Mouse (Mus musculus) midbrain, embryonic 10.5 days (tissue): ENCODE measurements at regions not wholly inside any gene's neighbourhood (a gene's known extent, or its start where the extent isn't known, plus 50 kb on each side); places are given as distances from the start of the nearest gene placed in this dataset.

ENCODE experiments used
- DNase-seq: peaks from one replicate; pipeline ENCODE4 v3.0.0-alpha.2; 2017; ENCODE audit warnings: low spot score
- H3K27ac ChIP-seq: fragments of 300-500 bp; sonication (generic); replicated peaks from 2 replicates; pipeline ENCODE4 v1.5.1; 2016; ENCODE audit warnings: mild to moderate bottlenecking
- H3K27me3 ChIP-seq: fragments of 300-500 bp; sonication (generic); 2 replicates; pipeline ENCODE4 v1.6.1; 2016; ENCODE audit warnings: low read depth, mild to moderate bottlenecking; ENCODE audit not compliant: poor library complexity, severe bottlenecking
- H3K36me3 ChIP-seq: fragments of 300-500 bp; sonication (generic); 2 replicates; pipeline ENCODE4 v1.6.1; 2016; ENCODE audit warnings: mild to moderate bottlenecking, moderate library complexity
- H3K4me1 ChIP-seq: fragments of 300-500 bp; sonication (generic); 2 replicates; pipeline ENCODE4 v1.6.1; 2016
- H3K4me3 ChIP-seq: fragments of 300-500 bp; sonication (generic); 2 replicates; pipeline ENCODE4 v1.5.1; 2016; ENCODE audit warnings: mild to moderate bottlenecking, moderate library complexity
- H3K9me3 ChIP-seq: fragments of 300-500 bp; sonication (generic); replicated peaks from 2 replicates; pipeline ENCODE4 v1.6.1; 2016; ENCODE audit warnings: mild to moderate bottlenecking
- WGBS: fragments of 180-500 bp; shearing (Covaris S2); methylation state at CpG from one replicate; pipeline ENCODE4 v1.1.7; 2016; 5-methylcytosine and 5-hydroxymethylcytosine counted together

DNA sequence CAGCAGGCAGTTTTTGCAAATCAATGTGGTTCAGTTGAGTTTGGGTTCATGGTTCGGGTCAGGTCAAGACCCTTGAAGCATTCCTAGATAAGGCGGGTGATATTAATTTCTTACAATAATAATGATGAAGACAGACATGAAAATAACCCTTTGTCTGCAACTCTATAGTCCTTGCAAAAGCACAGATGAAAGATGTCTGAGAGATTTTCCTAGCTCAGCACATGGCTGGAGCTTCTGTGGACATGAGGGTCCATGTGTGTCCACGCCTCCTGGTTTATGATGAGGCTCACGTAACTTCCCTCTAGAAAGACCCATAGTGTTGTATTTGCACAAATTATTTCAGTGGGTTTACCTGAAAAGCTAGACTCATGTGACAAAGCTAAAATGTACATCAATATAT is 168.8 kb downstream of the Sox11 start:
- no peak overlapping the region for H3K27ac ChIP-seq
- 86% methylated on average over 4 of the region's 4 CpGs for WGBS
- H3K27me3 ChIP-seq, result no peaks in the 10 kb centered on the region
- no peak for DNase-seq
- H3K4me1 ChIP-seq, result 0 out of 2 replicates have a peak, but pooled peaks cover 3% of the 10 kb centered on the region
- H3K4me3 ChIP-seq, result no peak overlapping the region
- 0 out of 2 replicates have a peak, but pooled peaks cover 3% of the 10 kb centered on the region for H3K9me3 ChIP-seq
- no peaks in the 10 kb centered on the region for H3K36me3 ChIP-seq

DNA sequence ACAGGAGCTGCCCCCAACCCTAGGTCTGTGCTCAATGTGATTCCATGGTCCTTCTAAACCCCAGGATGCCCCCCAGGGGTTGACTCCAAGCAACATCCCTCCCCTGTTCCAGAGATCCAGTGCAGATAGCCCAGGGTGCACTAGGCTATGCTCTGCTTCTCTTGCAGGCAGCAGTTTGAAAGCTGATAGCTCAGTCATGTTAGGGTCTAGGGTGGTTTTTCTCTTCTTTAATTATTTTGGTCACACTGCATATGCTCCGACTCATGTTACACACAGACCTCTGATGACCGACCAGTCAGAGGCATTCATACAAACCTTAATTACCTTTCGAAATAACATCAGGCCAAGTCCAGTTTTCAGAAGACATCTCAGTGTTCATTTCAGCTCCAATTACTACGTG is 169.2 kb downstream of the Sox11 start:
- H3K36me3 ChIP-seq, result no peaks in the 10 kb centered on the region
- DNase-seq, result no peak
- no peaks in the 10 kb centered on the region for H3K27me3 ChIP-seq
- WGBS, result 86% methylated on average over 4 of the region's 4 CpGs
- 0 out of 2 replicates have a peak, but pooled peaks cover 3% of the 10 kb centered on the region for H3K4me1 ChIP-seq
- 0 out of 2 replicates have a peak, but pooled peaks cover 3% of the 10 kb centered on the region for H3K9me3 ChIP-seq
- H3K27ac ChIP-seq, result no peak overlapping the region
- no peak overlapping the region for H3K4me3 ChIP-seq

GRCm38 (mm10) chr12:27171595-27171994 is 170.8 kb downstream of the Sox11 start:
- Histone ChIP-seq H3K27ac (no peak overlapping the region), H3K9me3 (no peaks in the 10 kb centered on the region), H3K4me3 (no peak overlapping the region), H3K27me3 (no peaks in the 10 kb centered on the region), H3K36me3 (no peaks in the 10 kb centered on the region), H3K4me1 (0 out of 2 replicates have a peak, but pooled peaks cover 3% of the 10 kb centered on the region)
- DNase-seq, result no peak

DNA sequence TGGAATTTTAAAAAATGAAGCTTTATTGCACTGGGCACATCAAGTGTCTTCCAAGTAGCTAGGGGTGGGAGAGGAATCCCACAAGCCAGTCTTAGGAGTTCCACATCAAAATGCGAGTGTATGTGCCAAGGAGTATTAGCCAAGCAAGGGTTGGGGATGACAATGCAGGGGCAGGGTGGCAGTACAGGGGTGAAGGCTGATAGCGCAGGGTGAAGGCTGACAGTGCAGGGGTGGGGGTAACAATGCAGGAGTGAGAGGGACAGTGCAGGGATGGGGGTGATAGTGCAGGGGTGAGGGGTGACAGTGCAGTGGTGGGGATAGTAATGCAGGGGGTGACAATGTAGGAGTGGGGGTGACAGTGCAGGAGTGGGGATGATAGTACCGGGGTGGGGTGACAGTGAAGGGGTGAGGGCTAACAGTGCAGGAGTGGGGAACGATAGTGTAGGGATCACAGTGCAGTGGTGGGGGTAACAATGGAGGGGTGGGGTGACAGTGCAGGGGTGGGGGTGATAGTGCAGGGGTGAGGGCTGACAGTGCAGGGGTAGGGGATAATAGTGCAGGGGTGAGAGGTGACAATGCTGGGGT is 177.4 kb downstream of the Sox11 start:
- Histone ChIP-seq H3K36me3 (no peaks in the 10 kb centered on the region), H3K4me1 (peaks cover 4% of the 10 kb centered on the region), H3K27ac (peak overlapping the region; percentile 59), H3K4me3 (no peak overlapping the region), H3K27me3 (no peaks in the 10 kb centered on the region), H3K9me3 (0 out of 2 replicates have a peak, but pooled peaks cover 3% of the 10 kb centered on the region)
- DNase-seq, result no peak
- 92% methylated on average over 4 of the region's 4 CpGs for WGBS

DNA sequence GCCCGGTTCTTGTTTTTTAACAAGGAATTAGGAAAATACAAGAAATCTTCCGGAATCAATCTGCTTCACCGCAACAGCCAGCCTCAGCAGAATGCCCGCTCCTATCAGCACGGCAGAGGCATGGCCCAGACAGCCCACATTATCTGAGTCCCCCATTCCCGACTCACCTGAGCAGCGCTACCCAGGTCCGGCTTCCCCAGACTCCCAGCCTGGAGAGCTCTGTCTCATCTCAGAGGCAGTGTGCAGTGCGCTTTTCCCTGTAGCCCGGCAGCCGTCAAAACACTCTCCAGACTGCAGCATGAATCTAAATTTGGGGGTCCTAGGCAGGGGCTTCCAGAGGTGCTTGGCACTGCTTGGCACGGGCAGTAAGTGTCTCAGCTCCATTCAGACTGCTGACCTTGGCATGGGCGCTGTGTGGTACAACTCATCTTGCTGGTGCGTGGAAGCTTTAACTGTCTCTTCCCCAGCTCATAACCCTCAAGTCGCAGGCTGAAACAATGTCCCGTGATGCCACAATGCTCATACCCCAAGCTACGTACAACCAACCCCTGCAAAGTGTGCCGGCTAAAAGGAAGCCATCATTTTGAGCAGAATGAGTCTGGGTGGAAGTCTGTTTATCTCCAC is 182.2 kb downstream of the Sox11 start:
- DNase-seq, result no peak
- peak overlapping the region; percentile 73 for H3K27ac ChIP-seq
- 80% methylated on average over 18 of the region's 18 CpGs for WGBS
- no peak overlapping the region for H3K4me3 ChIP-seq
- H3K36me3 ChIP-seq, result no peaks in the 10 kb centered on the region
- H3K4me1 ChIP-seq, result peaks cover 35% of the 10 kb centered on the region
- H3K9me3 ChIP-seq, result 0 out of 2 replicates have a peak, but pooled peaks cover 3% of the 10 kb centered on the region
- no peaks in the 10 kb centered on the region for H3K27me3 ChIP-seq

DNA sequence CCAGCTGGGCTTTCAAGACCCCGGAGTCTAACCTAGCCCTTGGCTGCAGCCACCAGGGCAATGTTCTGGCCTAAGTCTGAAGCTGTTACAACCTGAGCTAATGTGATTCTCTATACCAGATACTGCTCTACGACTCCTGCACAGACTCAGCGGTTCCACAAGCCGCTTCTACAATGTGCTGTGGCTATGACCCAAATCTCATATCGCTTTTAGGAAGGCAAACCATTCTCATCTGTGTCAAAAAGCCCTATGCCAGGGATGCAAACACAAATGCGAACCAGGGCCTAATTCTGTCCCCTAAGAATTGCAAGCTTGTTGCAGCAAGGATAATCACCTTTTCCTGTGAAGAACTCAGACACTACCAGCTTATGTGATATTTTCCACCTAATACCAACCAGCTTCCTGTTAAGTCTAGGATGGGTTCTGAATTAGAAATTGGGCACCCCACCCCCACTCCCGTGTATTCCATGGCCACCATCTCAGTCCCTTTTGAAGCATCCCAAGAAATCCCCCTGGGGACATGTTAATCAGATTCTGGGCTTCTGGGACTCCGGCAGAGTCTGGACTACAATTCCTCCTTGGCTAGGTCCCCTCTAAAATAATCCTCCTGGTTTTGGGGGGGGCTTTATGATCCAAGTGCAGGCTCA is 182.8 kb downstream of the Sox11 start:
- Histone ChIP-seq H3K27me3 (no peaks in the 10 kb centered on the region), H3K9me3 (0 out of 2 replicates have a peak, but pooled peaks cover 3% of the 10 kb centered on the region), H3K4me3 (no peak overlapping the region), H3K4me1 (peaks cover 41% of the 10 kb centered on the region), H3K27ac (peak overlapping the region; percentile 73), H3K36me3 (no peaks in the 10 kb centered on the region)
- 77% methylated on average over 8 of the region's 8 CpGs for WGBS
- DNase-seq, result no peak

- Histone ChIP-seq H3K27me3 (no peaks in the 10 kb centered on the region), H3K36me3 (no peaks in the 10 kb centered on the region), H3K4me1 (peaks cover 71% of the 10 kb centered on the region), H3K4me3 (peak overlapping the region; percentile 32), H3K9me3 (no peaks in the 10 kb centered on the region), H3K27ac (peak overlapping the region; percentile 92)
- 4% methylated on average over 13 of the region's 13 CpGs for WGBS
- peak; percentile 85 for DNase-seq
Measured at GRCm38 (mm10) chr12:27150871-27151853, 191.2 kb downstream of the Sox11 start.

DNA sequence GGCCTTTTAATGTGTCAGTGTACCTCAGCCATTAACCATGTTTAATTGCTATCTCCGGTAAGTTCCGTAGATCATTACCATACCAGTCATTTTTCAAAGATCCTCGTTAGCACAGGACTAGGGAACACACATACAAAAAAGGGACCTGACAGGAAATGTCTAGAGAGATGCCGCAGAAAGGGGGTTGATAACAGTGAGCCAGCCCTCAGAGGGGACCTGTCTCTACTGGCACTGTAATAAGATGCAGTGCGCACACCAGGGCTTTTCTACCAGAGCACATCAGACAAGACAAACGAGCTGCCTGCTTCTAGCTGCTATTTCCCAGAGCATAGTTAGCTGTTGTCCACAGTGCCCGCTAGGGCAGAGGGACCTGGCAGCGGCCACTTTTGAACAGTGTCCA is 199.1 kb downstream of the Sox11 start:
- no peak for DNase-seq
- Histone ChIP-seq H3K4me1 (peaks cover 39% of the 10 kb centered on the region), H3K36me3 (no peaks in the 10 kb centered on the region), H3K4me3 (no peak overlapping the region), H3K27ac (peak overlapping the region; percentile 69), H3K27me3 (no peaks in the 10 kb centered on the region), H3K9me3 (no peaks in the 10 kb centered on the region)
- 86% methylated on average over 8 of the region's 8 CpGs for WGBS

- peaks cover 66% of the 10 kb centered on the region for H3K4me1 ChIP-seq
- H3K27ac ChIP-seq, result peak overlapping the region; percentile 95
- DNase-seq, result peak; percentile 81
- no peaks in the 10 kb centered on the region for H3K27me3 ChIP-seq
- H3K36me3 ChIP-seq, result no peaks in the 10 kb centered on the region
- H3K9me3 ChIP-seq, result no peaks in the 10 kb centered on the region
- peak overlapping the region; percentile 42 for H3K4me3 ChIP-seq
- WGBS, result 6% methylated on average over 5 of the region's 5 CpGs
Measured at GRCm38 (mm10) chr12:27140335-27140702, 202.1 kb downstream of the Sox11 start.

GRCm38 (mm10) chr12:27139683-27140334 is 202.6 kb downstream of the Sox11 start:
- Histone ChIP-seq H3K36me3 (no peaks in the 10 kb centered on the region), H3K27ac (peak overlapping the region; percentile 95), H3K4me1 (peaks cover 69% of the 10 kb centered on the region), H3K9me3 (no peaks in the 10 kb centered on the region), H3K4me3 (peak overlapping the region; percentile 42), H3K27me3 (no peaks in the 10 kb centered on the region)
- WGBS, result 19% methylated on average over 12 of the region's 13 CpGs
- peak; percentile 72 for DNase-seq

- H3K4me1 ChIP-seq, result peaks cover 69% of the 10 kb centered on the region
- H3K27me3 ChIP-seq, result no peaks in the 10 kb centered on the region
- H3K4me3 ChIP-seq, result peak overlapping the region; percentile 42
- peak overlapping the region; percentile 95 for H3K27ac ChIP-seq
- no peaks in the 10 kb centered on the region for H3K9me3 ChIP-seq
- WGBS, result 74% methylated on average over 13 of the region's 13 CpGs
- peak; percentile 56 for DNase-seq
- no peaks in the 10 kb centered on the region for H3K36me3 ChIP-seq
Measured at GRCm38 (mm10) chr12:27138663-27139633, 203.4 kb downstream of the Sox11 start.
